Mouse (Mus musculus) embryonic facial prominence, embryonic 10.5 days (tissue): ENCODE results near the gene Pigt. TPM values are rescaled to one million over a fixed set of nuclear protein-coding genes. Genes with fewer than 3 reads are reported as not detected.

Source experiments
- DNase-seq: peaks from one replicate; pipeline ENCODE4 v3.0.0-alpha.2; 2017; ENCODE audit warnings: low spot score
- H3K27ac ChIP-seq: fragments of 300-500 bp; sonication (generic); replicated peaks from 2 replicates; pipeline ENCODE4 v1.5.1; 2016; ENCODE audit warnings: mild to moderate bottlenecking
- H3K27me3 ChIP-seq: fragments of 300-500 bp; sonication (generic); replicated peaks from 2 replicates; pipeline ENCODE4 v1.6.1; 2016; ENCODE audit warnings: low read depth, mild to moderate bottlenecking; ENCODE audit not compliant: poor library complexity, severe bottlenecking
- H3K36me3 ChIP-seq: fragments of 300-500 bp; sonication (generic); replicated peaks from 2 replicates; pipeline ENCODE4 v1.6.1; 2016; ENCODE audit warnings: mild to moderate bottlenecking, moderate library complexity
- H3K4me1 ChIP-seq: fragments of 300-500 bp; sonication (generic); 2 replicates; pipeline ENCODE4 v1.6.1; 2016
- H3K4me3 ChIP-seq: fragments of 300-500 bp; sonication (generic); 2 replicates; pipeline ENCODE4 v1.5.1; 2016; ENCODE audit warnings: mild to moderate bottlenecking, moderate library complexity
- H3K9me3 ChIP-seq: fragments of 300-500 bp; sonication (generic); 2 replicates; pipeline ENCODE4 v1.6.1; 2016; ENCODE audit warnings: mild to moderate bottlenecking
- WGBS: fragments of 180-500 bp; shearing (Covaris S2); methylation state at CpG from one replicate; pipeline ENCODE4 v1.1.7; 2016; 5-methylcytosine and 5-hydroxymethylcytosine counted together
- polyA plus RNA-seq: library from polyadenylated mRNA; unstranded; fragments of >200 nt; fragmentation: Nextera tagmentation; extraction: Ambion mirVana; gene quantifications from 2 replicates; pipeline ENCODE4 v1.2.1, GENCODE M21; 2016

The Pigt gene
- polyA plus RNA-seq, 1 experiment from 2014 or later, result 34.8 TPM

- Histone ChIP-seq H3K27ac (peak overlapping the region; percentile 65), H3K4me3 (no peak overlapping the region), H3K9me3 (no peaks in the 10 kb centered on the region), H3K36me3 (peaks cover 3% of the 10 kb centered on the region), H3K4me1 (peaks cover 30% of the 10 kb centered on the region), H3K27me3 (no peaks in the 10 kb centered on the region)
- DNase-seq, result no peak
- 73% methylated on average over 7 of the region's 7 CpGs for WGBS
Observed at GRCm38 (mm10) chr2:164457942-164458341, 39.4 kb upstream of the Pigt start.

- H3K27ac ChIP-seq, result no peak overlapping the region
- WGBS, result 90% methylated on average over 8 of the region's 8 CpGs
Observed at GRCm38 (mm10) chr2:164458535-164458934, 38.8 kb upstream of the Pigt start.

DNA sequence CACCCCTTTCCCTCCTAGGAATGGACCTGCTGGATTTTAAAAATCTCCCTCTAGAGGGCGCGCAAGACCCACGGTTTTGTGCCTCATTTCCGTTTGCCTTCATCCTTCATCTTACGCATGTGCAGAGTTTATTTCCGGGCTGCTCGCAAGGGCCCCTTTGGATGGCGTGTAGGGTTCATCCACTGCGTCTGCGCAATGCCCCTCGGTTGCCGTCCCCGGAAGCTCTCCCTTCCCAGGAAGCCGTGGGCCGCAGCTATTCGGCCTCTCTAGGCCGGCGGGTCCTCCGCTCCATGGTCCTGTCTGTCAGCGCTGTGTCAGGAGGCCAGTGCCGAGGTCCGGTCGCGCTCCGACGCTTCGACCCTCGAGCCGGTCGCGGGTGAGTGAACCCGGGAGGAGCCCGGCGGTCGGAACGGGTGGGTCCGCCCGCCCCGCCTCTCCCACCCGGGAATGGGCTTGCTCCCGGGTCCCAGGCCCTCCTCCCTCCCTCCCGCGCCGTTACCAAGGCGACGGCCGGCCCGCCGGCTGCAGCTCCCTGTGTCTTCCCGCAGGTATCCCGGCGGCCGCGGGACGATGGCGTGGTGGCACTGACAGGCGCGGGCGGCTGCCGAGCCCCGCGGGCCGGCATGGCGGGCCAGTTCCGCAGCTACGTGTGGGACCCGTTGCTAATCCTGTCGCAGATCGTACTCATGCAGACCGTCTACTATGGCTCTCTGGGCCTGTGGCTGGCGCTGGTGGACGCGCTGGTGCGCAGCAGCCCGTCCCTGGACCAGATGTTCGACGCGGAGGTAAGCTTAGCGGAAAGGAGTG lies 36.4 kb upstream of the Pigt start, which contains the start of gene Gm20458:
TSS of gene Gm20458 (plus strand) at position 223 of the 807 bp plus-strand sequence.
- Histone ChIP-seq H3K4me3 (peak within 1 kb of the TSS; percentile 93), H3K27me3 (no peaks in the 10 kb centered on the region), H3K27ac (peak within 1 kb of the TSS; percentile 92), H3K9me3 (no peaks in the 10 kb centered on the region), H3K36me3 (peaks cover 33% of the 10 kb centered on the region), H3K4me1 (peaks cover 22% of the 10 kb centered on the region)
- peak; percentile 97 for DNase-seq
- WGBS, result under 1% methylated on average over 79 of the region's 79 CpGs

More at GRCm38 (mm10) chr2:164458535-164458934, 38.8 kb upstream of the Pigt start:
- DNase-seq, result no peak
- no peak overlapping the region for H3K4me3 ChIP-seq
- H3K27me3 ChIP-seq, result no peaks in the 10 kb centered on the region
- peaks cover 9% of the 10 kb centered on the region for H3K36me3 ChIP-seq
- H3K4me1 ChIP-seq, result peaks cover 29% of the 10 kb centered on the region
- H3K9me3 ChIP-seq, result no peaks in the 10 kb centered on the region

DNA sequence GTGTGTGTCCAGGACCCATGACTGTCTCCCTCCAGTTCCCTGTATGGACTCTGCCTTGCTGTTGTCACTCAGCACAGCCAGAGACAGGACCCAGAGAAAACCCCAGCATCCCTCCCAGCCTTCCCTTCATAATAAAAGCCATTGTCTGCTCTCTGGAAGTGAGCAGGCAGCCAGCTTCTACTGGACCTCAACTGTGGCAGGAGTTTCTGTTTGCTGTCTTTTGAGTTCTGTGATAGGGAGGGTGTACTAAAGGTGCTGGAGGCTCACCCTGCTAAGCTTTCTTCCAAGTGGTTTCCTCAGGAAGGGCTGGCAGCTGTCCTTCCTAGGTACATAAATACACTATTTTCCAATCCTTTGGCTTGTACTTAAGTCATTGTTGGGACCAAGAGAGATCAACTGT lies 32.2 kb upstream of the Pigt start:
- Histone ChIP-seq H3K27ac (no peak overlapping the region), H3K27me3 (no peaks in the 10 kb centered on the region), H3K9me3 (no peaks in the 10 kb centered on the region), H3K4me3 (no peak overlapping the region), H3K36me3 (peaks cover 50% of the 10 kb centered on the region), H3K4me1 (peaks cover 8% of the 10 kb centered on the region)
- DNase-seq, result no peak

DNA sequence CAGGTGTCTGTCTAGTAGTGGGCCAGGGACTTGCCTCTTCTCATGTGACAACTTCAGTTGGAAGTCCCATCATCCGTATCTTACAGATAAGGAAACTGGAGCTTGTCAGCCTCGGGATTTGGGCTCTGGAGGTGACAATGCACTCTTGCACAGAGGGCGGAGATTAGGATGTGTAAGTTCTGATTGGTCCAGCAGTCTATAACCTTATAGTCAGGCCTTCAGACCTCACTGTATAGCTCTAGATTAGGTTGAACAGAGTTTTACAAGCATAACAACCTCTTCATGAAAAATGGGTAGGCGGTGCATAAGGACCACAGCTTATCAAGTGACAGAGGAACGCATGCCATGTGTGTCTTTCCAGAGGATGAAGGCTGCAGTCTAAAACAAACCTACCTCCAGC lies 30.5 kb upstream of the Pigt start:
- Histone ChIP-seq H3K27me3 (no peaks in the 10 kb centered on the region), H3K4me1 (peaks cover 5% of the 10 kb centered on the region), H3K9me3 (no peaks in the 10 kb centered on the region), H3K36me3 (peaks cover 50% of the 10 kb centered on the region), H3K4me3 (no peak overlapping the region), H3K27ac (no peak overlapping the region)
- no peak for DNase-seq
- WGBS, result 85% methylated on average over 5 of the region's 5 CpGs

DNA sequence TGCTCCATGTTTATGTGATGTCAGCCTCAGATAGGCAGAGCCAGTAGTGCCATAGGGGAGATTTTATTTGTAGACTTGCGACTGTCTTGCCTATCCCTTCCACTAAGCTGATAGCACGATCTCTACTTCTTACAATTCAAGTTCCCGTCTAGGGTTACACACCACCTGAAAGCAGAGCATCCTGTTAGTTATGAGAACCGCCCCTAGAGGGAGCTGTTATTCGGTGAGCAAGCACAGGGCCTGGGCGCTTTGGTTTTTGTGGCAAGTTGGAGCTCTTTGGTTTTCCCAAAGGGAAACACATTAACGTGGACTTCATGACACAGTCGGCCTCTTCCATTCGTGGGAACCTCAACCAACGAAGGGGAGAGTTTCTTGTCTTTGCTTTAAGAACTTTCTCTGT lies 27.1 kb upstream of the Pigt start:
- no peak overlapping the region for H3K4me3 ChIP-seq
- H3K36me3 ChIP-seq, result peaks cover 39% of the 10 kb centered on the region
- DNase-seq, result peak; percentile 67
- no peaks in the 10 kb centered on the region for H3K27me3 ChIP-seq
- no peaks in the 10 kb centered on the region for H3K4me1 ChIP-seq
- no peak overlapping the region for H3K27ac ChIP-seq
- H3K9me3 ChIP-seq, result no peaks in the 10 kb centered on the region
- WGBS, result 26% methylated on average over 10 of the region's 10 CpGs

- WGBS, result 81% methylated on average over 6 of the region's 6 CpGs
- no peak within 1 kb of the TSS for H3K4me3 ChIP-seq
- no peak within 1 kb of the TSS for H3K27ac ChIP-seq
Observed at GRCm38 (mm10) chr2:164473624-164474023, 23.7 kb upstream of the Pigt start, which contains the start of gene Trp53tg5. Gene Trp53tg5, minus strand, starts transcription at chr2:164473724.

DNA sequence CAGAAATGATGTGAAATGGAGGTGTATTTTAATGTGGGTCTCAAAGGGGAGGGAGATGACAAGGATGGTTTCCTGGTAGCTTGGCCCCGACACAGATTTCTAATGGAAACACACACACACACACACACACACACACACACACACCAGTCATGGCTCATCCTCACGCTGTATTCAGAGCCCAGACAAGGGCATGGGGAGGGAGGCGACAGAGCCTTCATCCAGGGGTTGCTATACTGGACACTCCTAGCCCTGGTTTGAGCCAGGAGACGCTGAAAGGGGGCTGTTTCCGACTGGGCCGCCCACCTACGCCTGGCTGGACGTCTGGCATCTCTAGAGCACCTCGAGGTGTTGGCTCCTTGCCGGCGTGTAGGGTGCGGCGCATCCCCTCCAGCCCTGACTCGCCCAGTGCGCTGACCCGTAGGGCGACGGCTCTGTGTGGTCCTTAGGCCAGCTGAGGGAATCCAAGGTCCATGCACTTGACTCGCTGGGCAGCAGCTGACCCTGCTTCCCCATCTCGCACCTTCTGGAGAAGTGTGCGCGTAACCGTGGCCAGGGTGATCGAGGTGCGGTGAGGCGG lies 11.6 kb upstream of the Pigt start, which contains the start of gene Dbndd2:
TSS of gene Dbndd2 (plus strand) at position 426 of the 577 bp plus-strand sequence.
- H3K27me3 ChIP-seq, result peaks cover 77% of the 10 kb centered on the region
- WGBS, result 2% methylated on average over 26 of the region's 26 CpGs

More at GRCm38 (mm10) chr2:164473624-164474023, 23.7 kb upstream of the Pigt start, which contains the start of gene Trp53tg5:
- Histone ChIP-seq H3K27me3 (no peaks in the 10 kb centered on the region), H3K4me1 (no peaks in the 10 kb centered on the region), H3K36me3 (peaks cover 27% of the 10 kb centered on the region), H3K9me3 (no peaks in the 10 kb centered on the region)
- DNase-seq, result no peak

GRCm38 (mm10) chr2:164486258-164487114 lies 10.8 kb upstream of the Pigt start:
- Histone ChIP-seq H3K4me3 (peak overlapping the region; percentile 76), H3K4me1 (peaks cover 20% of the 10 kb centered on the region), H3K9me3 (no peaks in the 10 kb centered on the region), H3K36me3 (peaks cover 6% of the 10 kb centered on the region; the same call in 1 of the 2 replicates), H3K27me3 (peaks cover 77% of the 10 kb centered on the region), H3K27ac (peak overlapping the region; percentile 75)
- under 1% methylated on average over 90 of the region's 90 CpGs for WGBS
- DNase-seq, result peak; percentile 59

More for the DNA sequence above, 11.6 kb upstream of the Pigt start, which contains the start of gene Dbndd2:
- H3K9me3 ChIP-seq, result no peaks in the 10 kb centered on the region
- peak; percentile 17 for DNase-seq
- peaks cover 20% of the 10 kb centered on the region for H3K4me1 ChIP-seq
- H3K4me3 ChIP-seq, result peak within 1 kb of the TSS; percentile 76
- H3K36me3 ChIP-seq, result peaks cover 6% of the 10 kb centered on the region; the same call in 1 of the 2 replicates
- peak within 1 kb of the TSS; percentile 75 for H3K27ac ChIP-seq

DNA sequence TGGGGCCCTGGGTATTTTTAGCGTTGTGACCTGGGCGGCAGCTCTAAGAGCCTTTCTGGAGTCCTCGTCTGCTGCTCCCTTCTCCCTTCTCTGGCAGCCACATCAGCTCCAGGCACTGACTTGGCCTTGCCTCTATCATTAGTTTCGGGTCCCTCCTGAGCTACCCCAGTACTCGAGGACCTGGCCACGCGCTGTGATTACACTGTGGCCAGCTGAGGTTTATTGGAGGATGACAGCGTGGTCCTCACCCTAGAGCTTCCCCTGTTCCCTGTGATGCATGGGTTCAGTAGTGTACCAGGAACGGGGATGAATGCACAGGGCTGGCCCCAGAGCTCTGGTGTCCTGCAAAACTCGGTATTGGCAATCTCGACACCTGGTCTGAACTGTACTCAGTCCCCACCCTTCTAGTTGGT lies 10.2 kb upstream of the Pigt start:
- Histone ChIP-seq H3K27ac (peak overlapping the region; percentile 75), H3K36me3 (peaks cover 6% of the 10 kb centered on the region; the same call in 1 of the 2 replicates), H3K9me3 (no peaks in the 10 kb centered on the region), H3K4me3 (peak overlapping the region; percentile 76), H3K27me3 (peaks cover 77% of the 10 kb centered on the region), H3K4me1 (peaks cover 20% of the 10 kb centered on the region)
- WGBS, result 12% methylated on average over 11 of the region's 11 CpGs
- no peak for DNase-seq

DNA sequence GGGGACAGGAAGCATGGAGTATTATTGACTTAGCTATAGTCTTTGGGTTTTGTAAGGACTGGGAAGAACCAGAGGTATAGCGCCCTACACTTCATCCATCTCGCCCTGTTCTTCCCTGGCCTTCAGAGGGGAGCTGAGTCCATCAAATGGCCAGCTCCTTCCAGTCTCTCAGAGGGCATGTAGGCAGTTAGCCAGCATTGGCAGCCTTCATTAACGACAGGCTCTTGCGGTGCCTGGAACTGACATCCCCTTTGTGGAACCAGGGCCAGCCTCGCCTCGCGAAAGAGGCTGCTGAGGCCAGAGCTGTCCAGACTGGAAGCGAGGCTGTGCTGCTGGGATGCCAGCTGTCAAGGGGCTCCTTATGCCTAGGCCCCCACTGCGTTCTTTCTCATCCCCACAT lies 9.5 kb upstream of the Pigt start:
- Histone ChIP-seq H3K4me1 (peaks cover 20% of the 10 kb centered on the region), H3K9me3 (no peaks in the 10 kb centered on the region), H3K4me3 (0 out of 2 replicates have a peak overlapping the region, but pooled peaks have one; percentile 76), H3K27ac (no peak overlapping the region), H3K36me3 (peaks cover 6% of the 10 kb centered on the region; the same call in 1 of the 2 replicates), H3K27me3 (peaks cover 75% of the 10 kb centered on the region)
- 67% methylated on average over 9 of the region's 9 CpGs for WGBS
- no peak for DNase-seq

DNA sequence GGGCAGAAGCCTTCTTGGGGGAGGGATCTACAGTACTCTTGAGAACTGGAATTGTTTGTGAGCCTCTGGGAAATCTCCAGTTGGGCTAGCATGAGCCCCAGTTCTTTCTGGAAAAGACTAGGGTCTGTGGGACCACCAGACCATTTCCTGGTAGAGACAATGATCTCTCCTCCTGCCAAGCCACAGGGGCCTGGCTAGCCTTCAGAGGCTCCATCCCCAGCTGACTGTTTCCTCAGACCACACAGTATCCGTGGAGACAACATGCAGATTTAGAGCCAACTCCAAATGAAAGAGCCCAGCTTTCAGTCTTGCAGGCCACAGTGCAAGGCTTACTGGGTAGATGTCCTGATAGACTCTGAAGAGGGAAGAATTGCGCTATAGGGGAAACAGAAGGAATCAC lies 3.2 kb upstream of the Pigt start:
- Histone ChIP-seq H3K4me3 (no peak overlapping the region), H3K27me3 (peaks cover 18% of the 10 kb centered on the region), H3K27ac (no peak overlapping the region), H3K9me3 (no peaks in the 10 kb centered on the region), H3K36me3 (peaks cover 6% of the 10 kb centered on the region; the same call in 1 of the 2 replicates), H3K4me1 (peaks cover 10% of the 10 kb centered on the region)
- 47% methylated on average over 2 of the region's 2 CpGs for WGBS
- DNase-seq, result no peak
